Mouse (Mus musculus) limb, embryonic 14.5 days (tissue): ENCODE data around the gene Pde4a. TPM values are rescaled to one million over a fixed set of nuclear protein-coding genes. Genes with fewer than 3 reads are reported as not detected.

ENCODE experiments used
- ATAC-seq: fragments of 200-750 bp; cut with Nextera tagmentation; 2 replicates; pipeline ENCODE4 v1.8.0; 2017; ENCODE audit warnings: low read depth, moderate number of reproducible peaks, moderate TSS enrichment; ENCODE audit not compliant: low FRiP score
- DNase-seq: peaks from one replicate; pipeline ENCODE4 v3.0.0-alpha.2; 2015; ENCODE audit warnings: low spot score
- H3K27ac ChIP-seq: fragments of 300-500 bp; sonication (generic); replicated peaks from 2 replicates; pipeline ENCODE4 v1.5.1; 2014; ENCODE audit warnings: low read depth, mild to moderate bottlenecking, low read length, moderate library complexity, mixed read lengths
- H3K27me3 ChIP-seq: fragments of 300-500 bp; sonication (generic); 2 replicates; pipeline ENCODE4 v1.6.1; 2014; ENCODE audit warnings: low read length, mixed read lengths; ENCODE audit not compliant: control insufficient read depth, insufficient read depth
- H3K36me3 ChIP-seq: fragments of 300-500 bp; sonication (generic); 2 replicates; pipeline ENCODE4 v1.6.1; 2014; ENCODE audit warnings: mild to moderate bottlenecking, low read length, moderate library complexity, mixed read lengths; ENCODE audit not compliant: control insufficient read depth, insufficient read depth
- H3K4me1 ChIP-seq: fragments of 300-500 bp; sonication (generic); 2 replicates; pipeline ENCODE4 v1.6.1; 2014; ENCODE audit warnings: antibody characterized with exemption, low read length, mixed read lengths; ENCODE audit not compliant: control insufficient read depth, insufficient read depth
- H3K4me2 ChIP-seq: fragments of 300-500 bp; sonication (generic); replicated peaks from 2 replicates; pipeline ENCODE4 v1.6.1; 2014; ENCODE audit warnings: low read depth, mild to moderate bottlenecking, low read length, moderate library complexity; ENCODE audit not compliant: severe bottlenecking
- H3K4me3 ChIP-seq: fragments of 300-500 bp; sonication (generic); replicated peaks from 2 replicates; pipeline ENCODE4 v1.5.1; 2014; ENCODE audit warnings: low read length
- H3K9ac ChIP-seq: fragments of 300-500 bp; sonication (generic); 2 replicates; pipeline ENCODE4 v1.6.1; 2014; ENCODE audit warnings: mild to moderate bottlenecking, low read depth, low read length, moderate library complexity; ENCODE audit not compliant: severe bottlenecking
- H3K9me3 ChIP-seq: fragments of 300-500 bp; sonication (generic); 2 replicates; pipeline ENCODE4 v1.6.1; 2016; ENCODE audit warnings: low read length; ENCODE audit not compliant: control insufficient read depth
- POLR2A ChIP-seq: fragments of 200-500 bp; IDR thresholded peaks from 2 replicates; pipeline ENCODE4 v1.8.0; 2012; ENCODE audit warnings: inconsistent platforms, mild to moderate bottlenecking, moderate library complexity, borderline replicate concordance; ENCODE audit not compliant: insufficient read depth, insufficient read length; ENCODE audit errors: extremely low read depth
- WGBS: fragments of 180-500 bp; shearing (Covaris S2); extraction: QIAGEN DNeasy Blood & Tissue Kit; methylation state at CpG from one replicate; pipeline ENCODE4 v1.1.7; 2014; 5-methylcytosine and 5-hydroxymethylcytosine counted together
- polyA plus RNA-seq, 2 experiments: library from polyadenylated mRNA; depleted of rRNA in 1 of 2; stranded (reverse) in 1 of 2; unstranded in 1 of 2; fragments of >200 nt; fragmentation: Nextera tagmentation in 1 of 2; extraction: Ambion mirVana in 1 of 2; gene quantifications; 2 replicates each; pipeline versions ENCODE4 v1.2.1 to v1.2.3; 2012 to 2014

Pde4a gene
- polyA plus RNA-seq, 2 experiments, result 4.4 to 5.7 TPM

GRCm38 (mm10) chr9:21134595-21135328 lies 30.8 kb upstream of the Pde4a start:
- H3K4me3 ChIP-seq, result no peak overlapping the region
- no peaks in the 10 kb centered on the region for H3K27me3 ChIP-seq
- H3K4me2 ChIP-seq, result no peak overlapping the region
- peaks cover 5% of the 10 kb centered on the region; the same call in 1 of the 2 replicates for H3K4me1 ChIP-seq
- no peak for TF ChIP-seq POLR2A
- H3K9ac ChIP-seq, result no peak overlapping the region
- H3K27ac ChIP-seq, result no peak overlapping the region
- no peak for DNase-seq
- ATAC-seq, result no peak
- WGBS, result 68% methylated on average over 9 of the region's 9 CpGs
- H3K9me3 ChIP-seq, result no peaks in the 10 kb centered on the region
- H3K36me3 ChIP-seq, result peaks cover 25% of the 10 kb centered on the region

DNA sequence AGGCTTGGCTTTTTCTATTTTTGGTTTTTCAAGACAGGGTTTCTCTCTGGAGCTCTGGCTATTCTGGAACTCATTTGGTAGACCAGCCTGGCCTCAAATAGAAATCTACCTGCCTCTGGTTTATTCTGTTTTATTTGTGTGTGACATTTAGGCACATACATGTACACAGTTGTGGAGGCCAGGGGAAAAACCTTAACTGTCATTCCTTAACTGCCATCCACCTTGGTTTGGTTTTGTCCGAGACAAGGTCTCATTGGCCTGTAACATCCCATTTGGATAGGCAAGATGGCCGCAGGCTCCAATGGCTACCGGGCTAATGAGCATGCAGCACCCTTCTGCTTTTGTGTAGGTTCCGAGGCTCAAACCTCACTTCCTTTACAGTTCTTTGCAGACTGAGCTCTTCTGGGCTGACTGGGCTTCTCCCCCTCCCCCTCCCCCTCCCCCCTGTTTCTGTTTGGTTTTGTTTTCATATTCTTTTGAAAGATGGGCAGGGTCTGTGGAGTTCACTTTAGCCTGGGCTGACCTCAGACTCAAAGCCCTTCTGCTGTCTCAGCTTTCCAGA lies 30.1 kb upstream of the Pde4a start:
- Histone ChIP-seq H3K36me3 (peaks cover 31% of the 10 kb centered on the region), H3K9me3 (no peaks in the 10 kb centered on the region), H3K27me3 (no peaks in the 10 kb centered on the region), H3K4me1 (peaks cover 2% of the 10 kb centered on the region; the same call in 1 of the 2 replicates), H3K4me3 (no peak overlapping the region), H3K9ac (no peak overlapping the region), H3K4me2 (no peak overlapping the region), H3K27ac (no peak overlapping the region)
- 76% methylated on average over 4 of the region's 4 CpGs for WGBS
- ATAC-seq, result no peak
- DNase-seq, result no peak
- TF ChIP-seq POLR2A, result no peak

DNA sequence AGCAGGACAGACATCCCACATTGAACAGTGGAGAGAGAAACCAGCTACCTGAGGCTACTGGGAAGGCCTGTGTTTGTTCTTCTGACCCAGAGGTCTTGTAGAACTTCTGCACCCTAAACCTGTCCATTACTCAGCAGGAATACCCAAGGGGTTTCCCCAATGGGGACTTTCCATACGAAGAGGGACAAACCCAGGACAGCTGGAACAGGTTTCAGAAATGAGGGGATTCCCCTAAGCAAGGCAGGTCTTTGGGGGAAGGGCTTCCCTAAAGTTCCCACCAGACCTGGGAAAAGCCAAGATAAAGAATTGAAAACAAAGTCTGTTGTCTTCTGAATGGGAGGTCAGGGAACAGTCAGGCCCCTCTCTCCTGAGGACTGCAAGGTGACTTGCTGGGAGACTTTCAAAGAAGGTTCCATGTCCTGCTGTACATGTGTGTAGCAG lies 29.6 kb upstream of the Pde4a start:
- DNase-seq, result no peak

GRCm38 (mm10) chr9:21136401-21136800 lies 29.1 kb upstream of the Pde4a start:
- peaks cover 41% of the 10 kb centered on the region for H3K36me3 ChIP-seq
- H3K27me3 ChIP-seq, result no peaks in the 10 kb centered on the region
- no peak overlapping the region for H3K4me3 ChIP-seq
- H3K4me2 ChIP-seq, result no peak overlapping the region
- WGBS, result 81% methylated on average over 6 of the region's 6 CpGs
- no peaks in the 10 kb centered on the region for H3K4me1 ChIP-seq
- DNase-seq (no peak), ATAC-seq (no peak)
- H3K9me3 ChIP-seq, result no peaks in the 10 kb centered on the region
- no peak for TF ChIP-seq POLR2A
- H3K27ac ChIP-seq, result no peak overlapping the region
- H3K9ac ChIP-seq, result no peak overlapping the region

More for the DNA sequence above, 29.6 kb upstream of the Pde4a start:
- Histone ChIP-seq H3K4me3 (no peak overlapping the region), H3K4me2 (no peak overlapping the region), H3K27ac (no peak overlapping the region), H3K4me1 (no peaks in the 10 kb centered on the region), H3K27me3 (no peaks in the 10 kb centered on the region), H3K9ac (no peak overlapping the region), H3K36me3 (peaks cover 37% of the 10 kb centered on the region), H3K9me3 (no peaks in the 10 kb centered on the region)
- TF ChIP-seq POLR2A, result no peak
- ATAC-seq, result no peak
- 79% methylated on average over 1 of the region's 1 CpGs for WGBS

DNA sequence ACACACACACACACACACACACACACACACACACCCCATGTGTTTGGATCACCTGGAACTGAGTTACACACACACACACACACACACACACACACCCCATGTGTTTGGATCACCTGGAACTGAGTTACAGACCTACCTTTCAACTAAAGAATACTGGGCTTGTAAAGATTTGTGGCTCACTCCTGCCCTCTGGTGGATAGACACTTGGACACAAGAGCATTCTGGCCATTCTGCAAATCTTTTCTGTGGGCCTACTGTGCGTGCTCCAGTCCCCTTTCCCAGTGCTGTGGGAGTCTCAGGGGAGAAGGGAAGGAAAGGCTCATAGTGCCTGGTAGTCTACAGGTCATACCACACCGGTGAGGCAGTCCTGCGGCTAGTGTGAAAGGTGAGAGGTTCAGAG lies 28.3 kb upstream of the Pde4a start:
- no peaks in the 10 kb centered on the region for H3K9me3 ChIP-seq
- WGBS, result 59% methylated on average over 3 of the region's 3 CpGs
- H3K4me1 ChIP-seq, result no peaks in the 10 kb centered on the region
- no peak overlapping the region for H3K4me2 ChIP-seq
- no peaks in the 10 kb centered on the region for H3K27me3 ChIP-seq
- H3K36me3 ChIP-seq, result peaks cover 49% of the 10 kb centered on the region
- TF ChIP-seq POLR2A, result no peak
- H3K4me3 ChIP-seq, result no peak overlapping the region
- DNase-seq (peak; percentile 63), ATAC-seq (peak; percentile 10; the same call in 1 of the 2 replicates)
- no peak overlapping the region for H3K9ac ChIP-seq
- no peak overlapping the region for H3K27ac ChIP-seq
